Mouse (Mus musculus) lung, postnatal 0 days (tissue): ENCODE data around the gene Lrrc10.

Source experiments
- CTCF ChIP-seq: IDR thresholded peaks from 2 replicates; pipeline ENCODE4 v1.5.1; 2016; ENCODE audit warnings: antibody characterized with exemption, mild to moderate bottlenecking
- EP300 ChIP-seq: IDR thresholded peaks from 2 replicates; pipeline ENCODE4 v1.6.1; 2016; ENCODE audit warnings: antibody characterized with exemption, mild to moderate bottlenecking, control low read depth

DNA sequence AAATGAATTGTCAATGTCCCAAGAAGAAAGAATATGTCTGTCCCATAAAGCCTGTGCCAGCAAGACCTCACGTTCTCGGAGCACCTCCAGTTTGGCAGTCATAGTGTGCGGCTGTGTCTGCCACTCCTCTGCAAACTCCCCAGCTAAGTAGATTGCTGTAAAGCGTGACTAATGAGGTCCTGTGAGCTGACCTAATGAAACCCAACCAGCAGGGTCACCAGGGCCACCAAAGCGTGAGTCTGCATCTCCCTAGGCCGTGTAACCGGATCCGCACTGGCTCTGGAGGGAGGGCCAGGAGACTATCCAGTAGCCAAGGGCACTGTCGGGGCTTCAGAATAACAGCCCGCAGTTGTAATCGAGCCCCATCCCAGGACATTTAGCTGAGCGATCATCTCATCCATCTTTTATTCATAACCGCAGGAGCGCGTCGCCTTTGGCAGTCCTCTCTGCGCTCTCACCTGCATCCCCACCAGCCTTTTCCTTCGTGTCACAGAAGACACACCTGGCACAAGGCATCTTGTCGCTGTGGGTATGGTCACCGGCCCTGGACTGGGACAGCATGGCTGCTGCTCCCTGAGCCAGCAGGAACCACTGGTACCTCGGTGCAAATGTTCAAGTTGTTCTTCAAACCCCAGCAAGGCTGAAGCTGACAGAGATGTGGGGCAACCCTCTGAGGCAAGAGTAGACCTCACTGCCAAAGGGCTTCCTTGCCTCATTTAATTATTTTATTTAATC lies 24.0 kb upstream of the Lrrc10 start:
- TF ChIP-seq CTCF (no peak), EP300 (no peak)
